Comparison of ENCODE assay signal across 11 mouse cellular contexts in genomic region chr10:122991648-122992047, GRCm38 (mm10).
DNase-seq lines count a peak whose midpoint lies in the region; ATAC-seq and TF ChIP-seq lines count a peak whose summit lies in the region.
"Had no signal": no experiment of that assay in that cellular context is flagged by ENCODE, and none has a peak within 500 bp of the region (broad histone marks: within the 10 kb centered on the region; RNA-seq: fewer than 3 reads in every experiment).

No protein-coding gene starts in this region.

- WGBS in hindbrain, embryonic 14.5 days, result 91% methylated on average over 9 of the region's 9 CpGs
- WGBS in hindbrain, embryonic 12.5 days, result 91% methylated on average over 9 of the region's 9 CpGs
- 92% methylated on average over 9 of the region's 9 CpGs for WGBS in neural tube, embryonic 13.5 days
- WGBS in stomach, postnatal 0 days, result 81% methylated on average over 9 of the region's 9 CpGs

- 0 out of 2 replicates have a peak overlapping the region, but pooled peaks have one; percentile 54 for H3K27ac ChIP-seq in hindbrain, embryonic 14.5 days
- no peak overlapping the region for H3K27ac ChIP-seq in hindbrain, embryonic 12.5 days
- H3K27ac ChIP-seq in neural tube, embryonic 13.5 days (replicated peaks), result peak overlapping the region; percentile 61
- peak overlapping the region; percentile 3 for H3K27ac ChIP-seq in stomach, postnatal 0 days (replicated peaks)

- peak; percentile 45 to 48 for DNase-seq in cerebellum, postnatal 25 days
- no peak for DNase-seq in cerebellum, postnatal 14 days
- no peak for DNase-seq in hindbrain, embryonic 14.5 days (ENCODE audit: low spot score)
- DNase-seq in neural tube, embryonic 10.5 days (ENCODE audit: extremely low spot score, low spot score), result no peak
- no peak for DNase-seq in stomach, postnatal 0 days (ENCODE audit: low spot score)
- DNase-seq in urinary bladder, adult 2 months (ENCODE audit: low spot score), result no peak
- DNase-seq: adrenal gland, adult 2 months; kidney, postnatal 25 days; liver, postnatal 0 days had no signal

- no peak overlapping the region for H3K4me3 ChIP-seq in hindbrain, embryonic 14.5 days (replicated peaks; ENCODE audit: low read length)
- no peak overlapping the region for H3K4me3 ChIP-seq in hindbrain, embryonic 12.5 days
- no peak overlapping the region for H3K4me3 ChIP-seq in neural tube, embryonic 13.5 days
- H3K4me3 ChIP-seq in stomach, postnatal 0 days (ENCODE audit: low read depth, low read length), result no peak overlapping the region

- no peak for TF ChIP-seq EP300 in stomach, postnatal 0 days (optimal IDR thresholded peaks at IDR 0.05)

- peaks cover 10% of the 10 kb centered on the region for H3K4me1 ChIP-seq in hindbrain, embryonic 14.5 days (replicated peaks; ENCODE audit: control insufficient read depth, insufficient read depth, low read length)
- peaks cover 9% of the 10 kb centered on the region for H3K4me1 ChIP-seq in hindbrain, embryonic 12.5 days
- peaks cover 14% of the 10 kb centered on the region for H3K4me1 ChIP-seq in neural tube, embryonic 13.5 days (replicated peaks)
- no peaks in the 10 kb centered on the region for H3K4me1 ChIP-seq in stomach, postnatal 0 days (replicated peaks; ENCODE audit: control insufficient read depth, insufficient read depth)

- no peak for TF ChIP-seq CTCF in stomach, postnatal 0 days (IDR thresholded peaks at IDR 0.05; ENCODE audit: low read depth)

- peaks cover 30% of the 10 kb centered on the region for H3K36me3 ChIP-seq in hindbrain, embryonic 14.5 days (replicated peaks; ENCODE audit: control insufficient read depth, insufficient read depth)
- H3K36me3 ChIP-seq in hindbrain, embryonic 12.5 days, result peaks cover 35% of the 10 kb centered on the region
- peaks cover 47% of the 10 kb centered on the region for H3K36me3 ChIP-seq in neural tube, embryonic 13.5 days
- peaks cover 13% of the 10 kb centered on the region for H3K36me3 ChIP-seq in stomach, postnatal 0 days (ENCODE audit: control insufficient read depth, insufficient read depth, low read length)

- no peak for ATAC-seq in hindbrain, embryonic 14.5 days (ENCODE audit: low FRiP score)
- no peak for ATAC-seq in hindbrain, embryonic 12.5 days (ENCODE audit: low FRiP score)
- no peak for ATAC-seq in neural tube, embryonic 13.5 days (ENCODE audit: low read depth)
- no peak for ATAC-seq in stomach, postnatal 0 days (ENCODE audit: low FRiP score, low TSS enrichment)
- ATAC-seq: liver, postnatal 0 days had no signal

- H3K9ac ChIP-seq in hindbrain, embryonic 14.5 days, result no peak overlapping the region
- H3K9ac ChIP-seq in hindbrain, embryonic 12.5 days, result no peak overlapping the region
- H3K9ac ChIP-seq in neural tube, embryonic 13.5 days, result no peak overlapping the region
- H3K9ac ChIP-seq in stomach, postnatal 0 days (ENCODE audit: low read length), result no peak overlapping the region
- H3K9ac ChIP-seq: liver, postnatal 0 days had no signal

- H3K27me3 ChIP-seq in hindbrain, embryonic 14.5 days (ENCODE audit: control insufficient read depth, insufficient read depth, low read length), result no peaks in the 10 kb centered on the region
- H3K27me3 ChIP-seq in hindbrain, embryonic 12.5 days, result no peaks in the 10 kb centered on the region
- H3K27me3 ChIP-seq in neural tube, embryonic 13.5 days, result no peaks in the 10 kb centered on the region
- no peaks in the 10 kb centered on the region for H3K27me3 ChIP-seq in stomach, postnatal 0 days (ENCODE audit: control insufficient read depth, insufficient read depth, low read length)

- no peak overlapping the region for H3K4me2 ChIP-seq in hindbrain, embryonic 14.5 days (replicated peaks)
- no peak overlapping the region for H3K4me2 ChIP-seq in hindbrain, embryonic 12.5 days (replicated peaks)
- no peak overlapping the region for H3K4me2 ChIP-seq in neural tube, embryonic 13.5 days
- no peak overlapping the region for H3K4me2 ChIP-seq in stomach, postnatal 0 days (replicated peaks; ENCODE audit: low read depth)

- H3K9me3 ChIP-seq in hindbrain, embryonic 14.5 days (ENCODE audit: control insufficient read depth, low read length), result no peaks in the 10 kb centered on the region
- no peaks in the 10 kb centered on the region for H3K9me3 ChIP-seq in hindbrain, embryonic 12.5 days (replicated peaks)
- no peaks in the 10 kb centered on the region for H3K9me3 ChIP-seq in neural tube, embryonic 13.5 days
- no peaks in the 10 kb centered on the region for H3K9me3 ChIP-seq in stomach, postnatal 0 days (ENCODE audit: control insufficient read depth, low read length)

Comparison
In these comparisons a context has a peak if more than half of its experiments do, and no peak if none do; other contexts are left out.
1. DNase-seq: peak in cerebellum, postnatal 25 days (2 of 2); none in cerebellum, postnatal 14 days (0 of 2), hindbrain, embryonic 14.5 days (single experiment), neural tube, embryonic 10.5 days (single experiment), stomach, postnatal 0 days (single experiment) and urinary bladder, adult 2 months (single experiment).